Mouse (Mus musculus) kidney, adult 10 weeks (tissue): ENCODE data around the gene Fam213a. TPM values are rescaled to one million over a fixed set of nuclear protein-coding genes. Genes with fewer than 3 reads are reported as not detected.

Source experiments
- polyA plus RNA-seq: library from polyadenylated mRNA; stranded (reverse); fragments of 350-450 nt; fragmentation: Illumina TruSeq; extraction: RNeasy Lipid Tissue Mini Kit (QIAGEN cat#74804); gene quantifications from one replicate; pipeline ENCODE4 v1.2.3, GENCODE M21; 2014; ENCODE audit warnings: low read depth, low replicate concordance

Fam213a gene
- polyA plus RNA-seq: 295 TPM

GRCm38 (mm10) chr14:41013630-41014613 is at the start of gene Fam213a:
TSS of gene Fam213a (minus strand) at chr14:41013788.

GRCm38 (mm10) chr14:40966392-40966861 is 47.2 kb downstream of the Fam213a start, which contains the start of gene Tspan14:
TSS of gene Tspan14 (minus strand) at chr14:40966807.

Other genes starting within 250 kb of the Fam213a start
- gene Sh2d4b, start 120.5 kb downstream of the Fam213a start, polyA plus RNA-seq: 3.5 TPM
- 23.8 TPM for gene Tspan14, start 47.0 kb downstream of the Fam213a start, polyA plus RNA-seq
- not detected for gene Dydc2, start 55.4 kb upstream of the Fam213a start, polyA plus RNA-seq
- gene Dydc1, start 59.1 kb upstream of the Fam213a start, polyA plus RNA-seq: not detected
- 0.12 TPM for gene Mat1a, start 91.2 kb upstream of the Fam213a start, polyA plus RNA-seq
- not detected for gene Sftpa1, start 118.0 kb upstream of the Fam213a start, polyA plus RNA-seq
- 1.1 TPM for gene Mbl1, start 137.7 kb upstream of the Fam213a start, polyA plus RNA-seq
- gene Sftpd, start 171.4 kb upstream of the Fam213a start, polyA plus RNA-seq: not detected